8 mouse cellular contexts compared by ENCODE assay signal in genomic region chr6:116671031-116671430, GRCm38 (mm10). TPM values are rescaled to one million over a fixed set of nuclear protein-coding genes. Genes with fewer than 3 reads are reported as not detected.
DNase-seq lines count a peak whose midpoint lies in the region; ATAC-seq and TF ChIP-seq lines count a peak whose summit lies in the region.

No protein-coding gene starts in this region.

- H3K4me2 ChIP-seq in heart, embryonic 16.5 days (ENCODE audit: low read depth, low read length), result no peak overlapping the region
- H3K4me2 ChIP-seq in midbrain, embryonic 16.5 days (ENCODE audit: low read length), result 0 out of 2 replicates have a peak overlapping the region, but pooled peaks have one; percentile 19

- H3K36me3 ChIP-seq in heart, embryonic 16.5 days (ENCODE audit: control insufficient read depth, insufficient read depth), result no peaks in the 10 kb centered on the region
- H3K36me3 ChIP-seq in hindbrain, embryonic 10.5 days, result no peaks in the 10 kb centered on the region
- H3K36me3 ChIP-seq in midbrain, embryonic 16.5 days (ENCODE audit: control insufficient read depth, insufficient read depth, low read length), result no peaks in the 10 kb centered on the region
- no peaks in the 10 kb centered on the region for H3K36me3 ChIP-seq in thymus, adult 2 months (ENCODE audit: control insufficient read depth, insufficient read depth, low read length)

- peaks cover 24% of the 10 kb centered on the region for H3K4me1 ChIP-seq in heart, embryonic 16.5 days (ENCODE audit: control insufficient read depth, insufficient read depth, low read length)
- peaks cover 92% of the 10 kb centered on the region for H3K4me1 ChIP-seq in hindbrain, embryonic 10.5 days (replicated peaks)
- peaks cover 14% of the 10 kb centered on the region for H3K4me1 ChIP-seq in midbrain, embryonic 16.5 days (ENCODE audit: control insufficient read depth, insufficient read depth, low read length)
- peaks cover 20% of the 10 kb centered on the region for H3K4me1 ChIP-seq in thymus, adult 2 months (replicated peaks; ENCODE audit: control insufficient read depth, insufficient read depth, low read length)

- H3K27ac ChIP-seq in heart, embryonic 16.5 days (ENCODE audit: low read length), result no peak overlapping the region
- peak overlapping the region; percentile 89 for H3K27ac ChIP-seq in hindbrain, embryonic 10.5 days
- H3K27ac ChIP-seq in midbrain, embryonic 16.5 days (ENCODE audit: low read length), result no peak overlapping the region
- H3K27ac ChIP-seq in thymus, adult 2 months (ENCODE audit: control insufficient read depth, insufficient read depth, low read length), result no peak overlapping the region

- TF ChIP-seq POLR2A in thymus, adult 2 months (IDR thresholded peaks at IDR 0.05; ENCODE audit: control insufficient read depth, extremely low read depth, insufficient read depth, low read length, poor library complexity), result no peak

- DNase-seq in heart, postnatal 36 days, result no peak
- DNase-seq in ZHBTc4 (ENCODE audit: low read depth, low spot score), result peak; percentile 74
- peak; percentile 71 for DNase-seq in hindbrain, embryonic 10.5 days (ENCODE audit: low spot score)
- no peak for DNase-seq in thymus, adult 2 months
- DNase-seq in frontal cortex, adult 2 months (ENCODE audit: extremely low spot score in 1 of 2, low spot score in 1 of 2), result no peak
- no peak for DNase-seq in layer of hippocampus, postnatal 25 days (ENCODE audit: extremely low spot score in 1 of 2, low spot score in 1 of 2)

- H3K9ac ChIP-seq in heart, embryonic 16.5 days (ENCODE audit: low read length), result peak overlapping the region; percentile 8; the same call in 1 of the 2 replicates
- no peak overlapping the region for H3K9ac ChIP-seq in midbrain, embryonic 16.5 days (ENCODE audit: low read depth, low read length)

- no peak for TF ChIP-seq CTCF in thymus, adult 2 months (IDR thresholded peaks at IDR 0.05; ENCODE audit: borderline replicate concordance, control insufficient read depth, extremely low read depth, insufficient read depth, low read length, poor library complexity)

- no peak overlapping the region for H3K4me3 ChIP-seq in heart, embryonic 16.5 days (ENCODE audit: low read length)
- peak overlapping the region; percentile 69 for H3K4me3 ChIP-seq in hindbrain, embryonic 10.5 days
- no peak overlapping the region for H3K4me3 ChIP-seq in midbrain, embryonic 16.5 days (ENCODE audit: low read depth, low read length)
- no peak overlapping the region for H3K4me3 ChIP-seq in thymus, adult 2 months (ENCODE audit: control insufficient read depth, insufficient read depth, low read length)

- intact Hi-C loops in heart, postnatal 36 days (cut with DNase I), result no loop called here

- H3K27me3 ChIP-seq in heart, embryonic 16.5 days (ENCODE audit: control insufficient read depth, insufficient read depth, low read length), result no peaks in the 10 kb centered on the region
- H3K27me3 ChIP-seq in hindbrain, embryonic 10.5 days (ENCODE audit: insufficient read depth, poor library complexity, severe bottlenecking), result peaks cover 34% of the 10 kb centered on the region
- 0 out of 2 replicates have a peak, but pooled peaks cover 3% of the 10 kb centered on the region for H3K27me3 ChIP-seq in midbrain, embryonic 16.5 days (ENCODE audit: control insufficient read depth, insufficient read depth, low read depth, low read length)
- H3K27me3 ChIP-seq in thymus, adult 2 months (ENCODE audit: control insufficient read depth, insufficient read depth, low read length), result no peaks in the 10 kb centered on the region

- no peak for ATAC-seq in heart, embryonic 16.5 days (replicated peaks; ENCODE audit: extremely low read depth, insufficient read depth, low FRiP score)
- no peak for ATAC-seq in midbrain, embryonic 16.5 days

- no peaks in the 10 kb centered on the region for H3K9me3 ChIP-seq in heart, embryonic 16.5 days (replicated peaks; ENCODE audit: control insufficient read depth, low read length)
- H3K9me3 ChIP-seq in hindbrain, embryonic 10.5 days, result no peaks in the 10 kb centered on the region
- H3K9me3 ChIP-seq in midbrain, embryonic 16.5 days (replicated peaks; ENCODE audit: control insufficient read depth, low read length, poor library complexity, severe bottlenecking), result no peaks in the 10 kb centered on the region

- 24% methylated on average over 5 of the region's 5 CpGs for WGBS in heart, embryonic 16.5 days
- 6% methylated on average over 5 of the region's 5 CpGs for WGBS in hindbrain, embryonic 10.5 days
- WGBS in midbrain, embryonic 16.5 days, result 11% methylated on average over 5 of the region's 5 CpGs
- 89% methylated on average over 5 of the region's 5 CpGs for WGBS in thymus, adult 2 months

RNA-seq across cellular contexts. Expression of gene Rassf4, which starts 2.7 kb away (rescaled TPM):
- 6.2 and 6.5 TPM in 2 replicates for polyA plus RNA-seq in heart, embryonic 16.5 days (2015; fragmentation: Nextera tagmentation; extraction: Ambion mirVana)
- total RNA-seq in heart, postnatal 36 days (2021), result 1 to 10 TPM; 6.5 to 8.0 TPM
- polyA plus RNA-seq in hindbrain, embryonic 10.5 days (2016; fragmentation: Nextera tagmentation; extraction: Ambion mirVana), result 60.9 and 61.9 TPM in 2 replicates
- 8.3 and 8.7 TPM in 2 replicates for polyA plus RNA-seq in midbrain, embryonic 16.5 days (2015; fragmentation: Nextera tagmentation; extraction: Ambion mirVana)
- 10.5 and 14.2 TPM in 2 replicates for polyA plus RNA-seq in thymus, adult 2 months (2012; rRNA removed)
- 8.8 TPM in 2 replicates for polyA plus RNA-seq in frontal cortex, adult 2 months (2012; rRNA removed)
- 1 to 10 TPM; 2.2 to 2.8 TPM for total RNA-seq in layer of hippocampus, postnatal 25 days (2021)

RNA-seq across cellular contexts. Expression of gene Depp1, which starts 20.6 kb away (rescaled TPM):
- 65.7 and 68.9 TPM in 2 replicates for polyA plus RNA-seq in heart, embryonic 16.5 days (2015; fragmentation: Nextera tagmentation; extraction: Ambion mirVana)
- 10 to 100 TPM; 60.4 to 63.7 TPM for total RNA-seq in heart, postnatal 36 days (2021)
- 14.7 and 16.1 TPM in 2 replicates for polyA plus RNA-seq in hindbrain, embryonic 10.5 days (2016; fragmentation: Nextera tagmentation; extraction: Ambion mirVana)
- 8.4 and 10.8 TPM in 2 replicates for polyA plus RNA-seq in midbrain, embryonic 16.5 days (2015; fragmentation: Nextera tagmentation; extraction: Ambion mirVana)
- polyA plus RNA-seq in thymus, adult 2 months (2012; rRNA removed), result 5.9 and 6.5 TPM in 2 replicates
- 0.88 and 1.8 TPM in 2 replicates for polyA plus RNA-seq in frontal cortex, adult 2 months (2012; rRNA removed)
- 1 to 10 TPM; 1.1 to 2.9 TPM for total RNA-seq in layer of hippocampus, postnatal 25 days (2021)

RNA-seq across cellular contexts. Expression of gene Zfp422, which starts 42.2 kb away (rescaled TPM):
- 78.8 and 89.8 TPM in 2 replicates for polyA plus RNA-seq in heart, embryonic 16.5 days (2015; fragmentation: Nextera tagmentation; extraction: Ambion mirVana)
- total RNA-seq in heart, postnatal 36 days (2021), result 10 to 100 TPM; 18.2 to 19.3 TPM
- 255 and 278 TPM in 2 replicates for polyA plus RNA-seq in hindbrain, embryonic 10.5 days (2016; fragmentation: Nextera tagmentation; extraction: Ambion mirVana)
- polyA plus RNA-seq in midbrain, embryonic 16.5 days (2015; fragmentation: Nextera tagmentation; extraction: Ambion mirVana), result 135 and 158 TPM in 2 replicates
- 42.6 and 50.1 TPM in 2 replicates for polyA plus RNA-seq in thymus, adult 2 months (2012; rRNA removed)
- 30.5 and 34.9 TPM in 2 replicates for polyA plus RNA-seq in frontal cortex, adult 2 months (2012; rRNA removed)
- total RNA-seq in layer of hippocampus, postnatal 25 days (2021), result 10 to 100 TPM; 21.9 to 24.4 TPM

RNA-seq across cellular contexts. Expression of gene Tmem72, which starts 45.7 kb away (rescaled TPM):
- polyA plus RNA-seq in heart, embryonic 16.5 days (2015; fragmentation: Nextera tagmentation; extraction: Ambion mirVana), result 0.03 and 0.06 TPM in 2 replicates
- total RNA-seq in heart, postnatal 36 days (2021), result under 1 TPM in 1 of 2 experiments, not detected in 1; 0.03 TPM
- 0.06 and 0.08 TPM in 2 replicates for polyA plus RNA-seq in hindbrain, embryonic 10.5 days (2016; fragmentation: Nextera tagmentation; extraction: Ambion mirVana)
- polyA plus RNA-seq in midbrain, embryonic 16.5 days (2015; fragmentation: Nextera tagmentation; extraction: Ambion mirVana), result 0.42 and 0.75 TPM in 2 replicates
- 0.04 TPM in 2 replicates for polyA plus RNA-seq in thymus, adult 2 months (2012; rRNA removed)
- 0.11 and 0.14 TPM in 2 replicates for polyA plus RNA-seq in frontal cortex, adult 2 months (2012; rRNA removed)
- under 1 TPM; 0.21 to 0.22 TPM for total RNA-seq in layer of hippocampus, postnatal 25 days (2021)

Comparison
In these comparisons a context has a peak if more than half of its experiments do, and no peak if none do; other contexts are left out.
1. DNase-seq: peak in ZHBTc4 (single experiment) and hindbrain, embryonic 10.5 days (single experiment); none in heart, postnatal 36 days (0 of 2), thymus, adult 2 months (single experiment), frontal cortex, adult 2 months (0 of 2) and layer of hippocampus, postnatal 25 days (0 of 2).